Mouse (Mus musculus): Measurements from ENCODE around the gene Ghr. TPM values are rescaled to one million over a fixed set of nuclear protein-coding genes. Genes with fewer than 3 reads are reported as not detected.

Gene Ghr
- polyA plus RNA-seq, 1 experiment from 2014 or later, result 11.0 TPM

DNA sequence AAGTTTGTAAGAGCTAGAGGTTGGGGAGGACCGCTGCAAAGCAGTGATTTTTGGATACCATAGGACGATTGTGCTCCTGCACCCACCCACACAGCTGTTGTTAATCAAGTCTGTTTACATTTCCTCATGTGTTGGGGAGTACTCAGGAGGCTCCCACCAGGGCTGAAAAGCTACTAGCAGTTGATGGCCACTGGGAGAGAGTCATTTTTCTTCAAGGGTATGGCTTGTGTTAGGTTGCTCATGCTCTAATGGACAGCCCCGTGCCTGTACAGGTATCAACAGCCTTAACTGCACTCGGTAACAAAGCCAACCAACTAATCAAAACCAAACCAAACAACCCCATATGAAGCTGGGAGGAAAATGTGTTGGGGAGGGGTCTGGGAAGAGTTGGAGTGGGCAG lies 313.8 kb downstream of the Ghr start:
- H3K27me3 ChIP-seq, result no peaks in the 10 kb centered on the region
- peak; percentile 18; the same call in 1 of the 2 replicates for ATAC-seq (ENCODE audit: low FRiP score)
- H3K4me3 ChIP-seq, result no peak overlapping the region
- no peak overlapping the region for H3K9ac ChIP-seq
- H3K4me1 ChIP-seq (replicated peaks), result peaks cover 16% of the 10 kb centered on the region
- no peaks in the 10 kb centered on the region for H3K9me3 ChIP-seq
- H3K4me2 ChIP-seq, result no peak overlapping the region
- H3K27ac ChIP-seq, result peak overlapping the region; percentile 26
- 73% methylated on average over 4 of the region's 4 CpGs for WGBS
- no peaks in the 10 kb centered on the region for H3K36me3 ChIP-seq

GRCm38 (mm10) chr15:3268247-3268646 lies 315.0 kb downstream of the Ghr start, which contains the start of gene Selenop:
Selenop (plus strand) TSS chr15:3268547.
- H3K9ac ChIP-seq, result no peak within 1 kb of the TSS
- H3K9me3 ChIP-seq, result no peaks in the 10 kb centered on the region
- 71% methylated on average over 6 of the region's 6 CpGs for WGBS
- H3K4me2 ChIP-seq, result no peak within 1 kb of the TSS
- H3K36me3 ChIP-seq, result no peaks in the 10 kb centered on the region
- ATAC-seq (ENCODE audit: low FRiP score), result no peak
- H3K4me3 ChIP-seq, result no peak within 1 kb of the TSS
- no peaks in the 10 kb centered on the region for H3K27me3 ChIP-seq
- H3K27ac ChIP-seq, result no peak within 1 kb of the TSS
- H3K4me1 ChIP-seq (replicated peaks), result peaks cover 16% of the 10 kb centered on the region
